Mouse (Mus musculus): ENCODE results near the gene Tuba3b. TPM values are rescaled to one million over a fixed set of nuclear protein-coding genes. Genes with fewer than 3 reads are reported as not detected.

Tuba3b gene
- polyA plus RNA-seq (2014; fragmentation: Nextera tagmentation; extraction: Ambion mirVana): not detected in 2 replicates

DNA sequence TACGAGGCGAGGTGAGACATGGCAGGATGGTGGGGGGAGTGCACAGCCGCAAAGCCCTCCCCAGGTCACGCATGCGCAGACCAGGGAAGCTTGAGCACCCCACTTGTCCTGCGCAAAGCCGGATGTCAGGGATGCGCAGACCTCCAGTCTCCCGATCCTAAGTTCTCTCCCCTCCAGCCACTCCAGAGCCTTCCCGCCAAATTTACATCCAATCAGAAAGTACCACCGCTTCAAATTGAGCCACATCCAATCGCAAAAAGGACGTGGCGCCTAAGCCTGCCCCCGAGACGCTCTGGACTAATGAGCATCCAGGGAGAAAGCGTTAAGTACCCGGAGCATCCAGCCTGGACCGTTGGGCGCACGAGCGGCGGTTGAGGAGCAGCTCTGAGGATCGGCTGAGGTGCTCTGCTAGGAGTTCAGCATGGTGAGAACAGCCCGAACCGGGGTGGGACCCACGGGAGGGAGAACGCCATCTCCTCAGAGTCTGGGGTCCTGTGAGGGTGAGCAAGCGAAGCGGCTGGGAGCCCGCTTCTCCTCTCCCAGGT is at the start of gene Tuba3b:
TSS of gene Tuba3b (plus strand) at position 92 of the 545 bp plus-strand sequence.
- H3K27me3 ChIP-seq (ENCODE audit: control insufficient read depth, insufficient read depth, low read length): no peaks in the 10 kb centered on the region
- 96% methylated on average over 31 of the region's 31 CpGs for WGBS
- no peaks in the 10 kb centered on the region for H3K4me1 ChIP-seq (ENCODE audit: control insufficient read depth, insufficient read depth, low read length)
- no peak within 1 kb of the TSS for H3K9ac ChIP-seq (ENCODE audit: low read length)
- no peak within 1 kb of the TSS for H3K4me3 ChIP-seq (ENCODE audit: low read depth, low read length)
- H3K4me2 ChIP-seq (ENCODE audit: low read depth, severe bottlenecking): no peak within 1 kb of the TSS
- H3K27ac ChIP-seq (replicated peaks; ENCODE audit: low read depth, low read length): no peak within 1 kb of the TSS
- no peaks in the 10 kb centered on the region for H3K9me3 ChIP-seq (ENCODE audit: control insufficient read depth, low read length)
- ATAC-seq (ENCODE audit: insufficient number of reproducible peaks, low FRiP score, low TSS enrichment, low read depth) (no peak), DNase-seq (ENCODE audit: low spot score) (no peak)
- H3K36me3 ChIP-seq (ENCODE audit: control insufficient read depth, insufficient read depth, low read length): no peaks in the 10 kb centered on the region

DNA sequence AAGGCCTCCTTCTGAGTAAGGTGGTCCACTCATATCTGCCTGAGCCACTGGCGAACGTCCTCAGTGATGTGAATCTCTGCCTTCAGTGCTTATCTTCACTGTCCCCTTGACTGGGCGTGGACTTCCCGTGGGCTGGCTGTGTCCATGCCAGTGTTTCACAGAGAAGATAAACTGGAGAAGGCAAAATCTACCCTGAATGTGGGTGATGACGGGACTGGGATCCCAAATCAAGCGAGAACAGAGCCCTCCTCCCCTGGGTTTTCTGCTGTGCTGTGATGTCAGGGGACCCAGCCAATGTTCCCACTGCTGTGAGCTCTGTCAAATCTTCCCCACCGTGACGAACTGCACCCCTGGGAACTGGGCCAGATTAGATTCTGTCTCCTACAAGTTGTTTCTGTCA is 48.3 kb upstream of the Tuba3b start:
- Histone ChIP-seq H3K4me3 (ENCODE audit: low read depth, low read length) (no peak overlapping the region), H3K36me3 (ENCODE audit: control insufficient read depth, insufficient read depth, low read length) (no peaks in the 10 kb centered on the region), H3K9ac (ENCODE audit: low read length) (no peak overlapping the region), H3K9me3 (ENCODE audit: control insufficient read depth, low read length) (no peaks in the 10 kb centered on the region), H3K27ac (replicated peaks; ENCODE audit: low read depth, low read length) (no peak overlapping the region), H3K4me2 (ENCODE audit: low read depth, severe bottlenecking) (no peak overlapping the region), H3K4me1 (ENCODE audit: control insufficient read depth, insufficient read depth, low read length) (no peaks in the 10 kb centered on the region; the same call in 1 of the 2 replicates), H3K27me3 (ENCODE audit: control insufficient read depth, insufficient read depth, low read length) (no peaks in the 10 kb centered on the region)
- no peak for ATAC-seq (ENCODE audit: insufficient number of reproducible peaks, low FRiP score, low TSS enrichment, low read depth)
- WGBS: 87% methylated on average over 8 of the region's 8 CpGs
- no peak for DNase-seq (ENCODE audit: low spot score)

DNA sequence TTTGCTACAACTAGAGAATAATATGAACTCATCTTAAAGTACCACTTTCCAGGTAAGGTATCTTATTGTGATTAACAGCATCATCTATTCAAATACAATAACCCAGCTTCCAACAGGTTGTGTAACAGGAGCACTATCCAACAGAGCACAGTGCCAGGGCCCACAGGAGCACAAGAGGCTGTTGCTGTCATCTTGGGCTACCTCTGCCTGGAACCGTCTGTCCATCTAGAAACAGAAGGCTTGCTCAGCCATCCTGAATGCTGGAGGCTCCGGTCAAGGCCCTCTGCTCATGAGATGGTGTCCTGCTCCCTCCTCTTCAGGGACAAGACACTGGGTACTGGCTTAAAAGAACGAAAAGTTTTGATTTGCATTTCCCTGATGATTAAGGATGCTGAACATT is 47.7 kb upstream of the Tuba3b start:
- H3K27me3 ChIP-seq (ENCODE audit: control insufficient read depth, insufficient read depth, low read length): no peaks in the 10 kb centered on the region
- no peak overlapping the region for H3K4me3 ChIP-seq (ENCODE audit: low read depth, low read length)
- H3K9me3 ChIP-seq (ENCODE audit: control insufficient read depth, low read length): no peaks in the 10 kb centered on the region
- H3K36me3 ChIP-seq (ENCODE audit: control insufficient read depth, insufficient read depth, low read length): no peaks in the 10 kb centered on the region
- WGBS: 88% methylated on average over 3 of the region's 3 CpGs
- no peak overlapping the region for H3K9ac ChIP-seq (ENCODE audit: low read length)
- H3K4me2 ChIP-seq (ENCODE audit: low read depth, severe bottlenecking): no peak overlapping the region
- no peak for ATAC-seq (ENCODE audit: insufficient number of reproducible peaks, low FRiP score, low TSS enrichment, low read depth)
- no peaks in the 10 kb centered on the region; the same call in 1 of the 2 replicates for H3K4me1 ChIP-seq (ENCODE audit: control insufficient read depth, insufficient read depth, low read length)
- no peak for DNase-seq (ENCODE audit: low spot score)
- no peak overlapping the region for H3K27ac ChIP-seq (replicated peaks; ENCODE audit: low read depth, low read length)

DNA sequence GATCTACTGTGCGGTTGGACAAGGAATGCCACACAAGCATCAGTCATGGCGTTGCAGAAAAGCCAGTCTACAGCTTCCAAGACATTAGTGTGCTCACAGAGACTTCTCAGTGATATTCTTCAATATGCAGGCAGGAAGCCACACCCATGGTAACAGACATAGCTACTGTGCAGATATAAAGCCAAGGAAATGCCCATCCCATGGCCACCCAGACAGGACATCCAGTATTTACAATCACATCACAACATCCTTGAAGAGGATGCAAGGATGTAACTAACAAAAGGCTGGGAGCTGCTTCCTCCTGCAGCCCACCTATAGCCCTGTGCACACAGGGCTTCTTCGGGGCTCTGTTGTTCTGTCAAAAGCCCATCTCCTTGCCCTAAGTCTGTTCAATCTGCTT is 46.9 kb upstream of the Tuba3b start:
- 89% methylated on average over 3 of the region's 3 CpGs for WGBS
- H3K4me2 ChIP-seq (ENCODE audit: low read depth, severe bottlenecking): no peak overlapping the region
- H3K9ac ChIP-seq (ENCODE audit: low read length): no peak overlapping the region
- no peaks in the 10 kb centered on the region; the same call in 1 of the 2 replicates for H3K4me1 ChIP-seq (ENCODE audit: control insufficient read depth, insufficient read depth, low read length)
- H3K4me3 ChIP-seq (ENCODE audit: low read depth, low read length): no peak overlapping the region
- no peaks in the 10 kb centered on the region for H3K27me3 ChIP-seq (ENCODE audit: control insufficient read depth, insufficient read depth, low read length)
- H3K36me3 ChIP-seq (ENCODE audit: control insufficient read depth, insufficient read depth, low read length): no peaks in the 10 kb centered on the region
- ATAC-seq (ENCODE audit: insufficient number of reproducible peaks, low FRiP score, low TSS enrichment, low read depth) (no peak), DNase-seq (ENCODE audit: low spot score) (no peak)
- H3K27ac ChIP-seq (replicated peaks; ENCODE audit: low read depth, low read length): no peak overlapping the region
- no peaks in the 10 kb centered on the region for H3K9me3 ChIP-seq (ENCODE audit: control insufficient read depth, low read length)

DNA sequence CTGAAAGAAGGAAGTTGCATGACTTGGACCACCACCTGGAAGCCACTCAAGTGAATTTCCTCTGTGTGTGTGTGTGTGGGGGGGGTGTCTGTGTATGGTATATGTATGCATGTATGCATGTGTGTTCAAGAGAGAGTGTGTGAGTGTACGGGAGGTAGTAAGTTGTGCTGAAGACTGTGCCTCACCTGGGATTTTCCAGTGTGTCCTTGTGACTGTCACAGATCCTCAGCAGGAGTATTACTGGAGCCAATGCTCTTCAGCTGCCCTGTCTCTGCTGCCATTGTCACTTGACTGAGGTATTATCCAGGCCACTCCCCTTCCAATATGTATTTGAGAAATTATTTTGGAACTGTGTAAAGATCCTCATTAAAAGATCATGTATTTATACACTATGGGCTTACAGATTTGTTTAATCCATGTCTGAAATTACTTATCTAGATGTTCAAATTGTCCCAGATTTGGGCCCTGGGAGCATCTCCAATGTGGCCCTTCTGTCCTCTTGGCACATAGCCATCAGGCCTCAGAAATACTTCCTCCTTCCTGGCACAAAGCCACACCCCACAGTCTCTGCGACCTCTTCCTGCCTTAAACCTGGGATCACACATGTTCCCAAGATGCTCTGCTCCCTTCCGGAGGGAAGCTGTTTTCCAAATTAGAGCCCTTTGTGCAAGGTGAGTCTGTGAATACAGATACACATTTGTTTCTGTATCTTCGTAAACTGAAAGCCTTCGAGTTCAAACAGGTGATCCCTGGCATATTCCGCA is 42.1 kb upstream of the Tuba3b start:
- H3K27ac ChIP-seq (replicated peaks; ENCODE audit: low read depth, low read length): no peak overlapping the region
- H3K4me3 ChIP-seq (ENCODE audit: low read depth, low read length): no peak overlapping the region
- no peaks in the 10 kb centered on the region for H3K4me1 ChIP-seq (ENCODE audit: control insufficient read depth, insufficient read depth, low read length)
- no peaks in the 10 kb centered on the region for H3K36me3 ChIP-seq (ENCODE audit: control insufficient read depth, insufficient read depth, low read length)
- ATAC-seq (ENCODE audit: insufficient number of reproducible peaks, low FRiP score, low TSS enrichment, low read depth) (no peak), DNase-seq (ENCODE audit: low spot score) (no peak)
- H3K4me2 ChIP-seq (ENCODE audit: low read depth, severe bottlenecking): no peak overlapping the region
- H3K9me3 ChIP-seq (ENCODE audit: control insufficient read depth, low read length): no peaks in the 10 kb centered on the region
- WGBS: 81% methylated on average over 6 of the region's 6 CpGs
- H3K27me3 ChIP-seq (ENCODE audit: control insufficient read depth, insufficient read depth, low read length): no peaks in the 10 kb centered on the region
- H3K9ac ChIP-seq (ENCODE audit: low read length): no peak overlapping the region

DNA sequence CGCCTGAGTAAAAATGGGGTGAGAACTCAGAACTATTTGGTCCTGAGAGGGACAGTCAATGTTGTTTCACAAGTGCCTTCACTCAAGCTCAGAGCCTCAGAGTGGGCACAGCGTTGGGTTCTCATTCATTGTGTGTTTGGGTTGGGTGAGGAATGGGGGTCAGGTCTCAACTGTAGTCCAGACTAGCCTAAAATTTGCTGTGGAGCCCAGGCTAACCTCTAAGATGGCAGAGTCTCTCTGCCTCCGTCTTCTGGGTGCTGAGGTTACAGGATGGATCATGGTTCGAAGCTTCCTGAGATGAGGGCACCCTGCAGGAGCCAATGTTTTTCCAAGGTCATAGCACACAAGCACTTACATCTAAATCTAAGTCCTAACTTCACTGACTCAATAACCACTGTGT is 38.8 kb upstream of the Tuba3b start:
- no peaks in the 10 kb centered on the region for H3K4me1 ChIP-seq (ENCODE audit: control insufficient read depth, insufficient read depth, low read length)
- WGBS: 97% methylated on average over 4 of the region's 4 CpGs
- no peak overlapping the region for H3K4me3 ChIP-seq (ENCODE audit: low read depth, low read length)
- H3K9me3 ChIP-seq (ENCODE audit: control insufficient read depth, low read length): no peaks in the 10 kb centered on the region
- H3K27ac ChIP-seq (replicated peaks; ENCODE audit: low read depth, low read length): no peak overlapping the region
- H3K4me2 ChIP-seq (ENCODE audit: low read depth, severe bottlenecking): no peak overlapping the region
- no peaks in the 10 kb centered on the region for H3K36me3 ChIP-seq (ENCODE audit: control insufficient read depth, insufficient read depth, low read length)
- H3K27me3 ChIP-seq (ENCODE audit: control insufficient read depth, insufficient read depth, low read length): no peaks in the 10 kb centered on the region
- DNase-seq (ENCODE audit: low spot score): no peak
- ATAC-seq (ENCODE audit: insufficient number of reproducible peaks, low FRiP score, low TSS enrichment, low read depth): no peak
- no peak overlapping the region for H3K9ac ChIP-seq (ENCODE audit: low read length)

DNA sequence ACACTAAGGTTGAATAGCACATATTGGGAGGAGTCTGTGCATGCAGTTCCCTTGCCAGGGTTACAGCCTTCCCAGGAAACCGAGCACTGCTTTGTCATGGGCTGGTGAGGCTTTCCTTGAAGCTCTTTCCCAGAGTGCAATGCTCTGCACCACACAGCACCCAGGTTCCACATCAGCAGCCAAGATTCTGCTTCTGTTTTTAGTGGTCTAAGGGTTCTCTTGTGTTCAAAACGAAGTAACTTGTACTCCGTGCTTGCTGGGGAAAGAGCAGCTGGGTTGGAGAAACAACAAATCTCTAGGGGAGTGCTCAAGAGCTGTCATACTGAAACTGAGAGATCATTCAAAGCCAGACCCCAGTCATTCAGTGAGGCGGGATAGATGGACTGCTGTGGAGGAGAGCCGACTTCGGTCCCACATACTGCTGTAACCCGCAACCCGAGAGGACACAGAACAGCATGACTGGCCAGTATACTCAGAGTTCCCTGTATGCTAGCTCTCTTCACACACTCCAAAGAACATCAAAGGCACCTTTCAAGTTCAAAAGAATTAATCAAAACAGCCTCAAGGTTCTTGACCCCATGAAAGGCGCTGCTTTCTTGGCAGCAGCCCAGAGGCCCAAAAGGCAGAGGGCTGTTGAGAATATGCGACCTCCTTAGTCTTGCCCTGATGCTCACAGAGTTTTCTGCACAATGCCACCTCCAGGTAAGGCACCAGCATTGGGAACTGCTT is 36.9 kb upstream of the Tuba3b start:
- Histone ChIP-seq H3K27me3 (ENCODE audit: control insufficient read depth, insufficient read depth, low read length) (no peaks in the 10 kb centered on the region), H3K4me2 (ENCODE audit: low read depth, severe bottlenecking) (no peak overlapping the region), H3K4me3 (ENCODE audit: low read depth, low read length) (no peak overlapping the region), H3K4me1 (ENCODE audit: control insufficient read depth, insufficient read depth, low read length) (no peaks in the 10 kb centered on the region), H3K9me3 (ENCODE audit: control insufficient read depth, low read length) (no peaks in the 10 kb centered on the region), H3K9ac (ENCODE audit: low read length) (no peak overlapping the region), H3K27ac (replicated peaks; ENCODE audit: low read depth, low read length) (no peak overlapping the region), H3K36me3 (ENCODE audit: control insufficient read depth, insufficient read depth, low read length) (no peaks in the 10 kb centered on the region)
- 35% methylated on average over 10 of the region's 10 CpGs for WGBS
- ATAC-seq (ENCODE audit: insufficient number of reproducible peaks, low FRiP score, low TSS enrichment, low read depth): no peak
- DNase-seq (ENCODE audit: low spot score): peak; percentile 28

DNA sequence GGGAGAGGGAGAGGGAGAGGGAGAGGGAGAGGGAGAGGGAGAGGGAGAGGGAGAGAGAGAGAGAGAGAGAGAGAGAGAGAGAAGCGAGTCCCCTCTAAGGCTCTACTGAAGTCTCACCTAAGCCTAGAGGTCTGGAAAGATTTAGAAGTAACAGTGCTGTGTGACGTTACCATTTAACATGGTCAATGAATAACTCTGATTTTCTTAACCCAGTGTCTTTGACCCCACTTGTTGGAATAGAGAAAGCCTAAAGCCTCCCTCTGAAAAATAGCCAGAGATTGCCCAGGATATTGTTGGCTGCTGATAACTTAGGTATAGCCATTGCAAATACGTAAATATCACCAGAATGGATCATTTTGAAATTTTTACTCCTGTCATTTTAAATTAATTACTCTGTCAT is 35.8 kb upstream of the Tuba3b start:
- ATAC-seq (ENCODE audit: insufficient number of reproducible peaks, low FRiP score, low TSS enrichment, low read depth): no peak
- 71% methylated on average over 3 of the region's 3 CpGs for WGBS
- no peak overlapping the region for H3K27ac ChIP-seq (replicated peaks; ENCODE audit: low read depth, low read length)

More for the DNA sequence above, 35.8 kb upstream of the Tuba3b start:
- Histone ChIP-seq H3K4me1 (ENCODE audit: control insufficient read depth, insufficient read depth, low read length) (no peaks in the 10 kb centered on the region), H3K27me3 (ENCODE audit: control insufficient read depth, insufficient read depth, low read length) (no peaks in the 10 kb centered on the region), H3K9ac (ENCODE audit: low read length) (no peak overlapping the region), H3K36me3 (ENCODE audit: control insufficient read depth, insufficient read depth, low read length) (no peaks in the 10 kb centered on the region), H3K4me2 (ENCODE audit: low read depth, severe bottlenecking) (no peak overlapping the region), H3K9me3 (ENCODE audit: control insufficient read depth, low read length) (no peaks in the 10 kb centered on the region), H3K4me3 (ENCODE audit: low read depth, low read length) (no peak overlapping the region)
- DNase-seq (ENCODE audit: low spot score): no peak
